Mouse (Mus musculus) urinary bladder, postnatal 10 days (tissue): Measurements from ENCODE around the gene Homez.

Experiments used
- DNase-seq: peaks from one replicate; pipeline ENCODE4 v3.0.0; 2022; ENCODE audit warnings: low spot score

The Homez gene

GRCm38 (mm10) chr14:54868026-54868425 is 2.7 kb downstream of the Homez start:
- DNase-seq, result no peak

- no peak for DNase-seq
Measured at GRCm38 (mm10) chr14:54866936-54867335, 3.8 kb downstream of the Homez start.

- no peak for DNase-seq
Measured at GRCm38 (mm10) chr14:54866268-54866667, 4.5 kb downstream of the Homez start.

- no peak for DNase-seq
Measured at GRCm38 (mm10) chr14:54865626-54866025, 5.1 kb downstream of the Homez start.

- DNase-seq, result no peak
Measured at GRCm38 (mm10) chr14:54864313-54865036, 6.3 kb downstream of the Homez start.

- peak; percentile 68 for DNase-seq
Measured at GRCm38 (mm10) chr14:54863501-54864312, 7.1 kb downstream of the Homez start.

GRCm38 (mm10) chr14:54860511-54860910 is 10.2 kb downstream of the Homez start:
- DNase-seq, result no peak

GRCm38 (mm10) chr14:54857891-54858290 is 12.9 kb downstream of the Homez start:
- DNase-seq, result no peak

GRCm38 (mm10) chr14:54856703-54857102 is 14.1 kb downstream of the Homez start:
- DNase-seq, result no peak

GRCm38 (mm10) chr14:54855726-54856125 is 15.0 kb downstream of the Homez start:
- no peak for DNase-seq

GRCm38 (mm10) chr14:54843461-54843860 is 27.3 kb downstream of the Homez start:
- no peak for DNase-seq

- no peak for DNase-seq
Measured at GRCm38 (mm10) chr14:54823716-54824115, 47.0 kb downstream of the Homez start.

GRCm38 (mm10) chr14:54822301-54822700 is 48.5 kb downstream of the Homez start:
- no peak for DNase-seq

- DNase-seq, result no peak
Measured at GRCm38 (mm10) chr14:54817791-54818190, 53.0 kb downstream of the Homez start.

GRCm38 (mm10) chr14:54815737-54816136 is 55.0 kb downstream of the Homez start:
- no peak for DNase-seq

- no peak for DNase-seq
Measured at GRCm38 (mm10) chr14:54813991-54814390, 56.8 kb downstream of the Homez start, which contains the start of gene Rnf212b. Gene Rnf212b (plus strand): TSS chr14:54814141.

- no peak for DNase-seq
Measured at GRCm38 (mm10) chr14:54809668-54810033, 61.1 kb downstream of the Homez start.

GRCm38 (mm10) chr14:54808718-54809667 is 61.8 kb downstream of the Homez start:
- DNase-seq, result no peak

GRCm38 (mm10) chr14:54806124-54806523 is 64.6 kb downstream of the Homez start:
- no peak for DNase-seq
